Mouse (Mus musculus) liver, embryonic 13.5 days (tissue): ENCODE data around the gene Gm17268. TPM values are rescaled to one million over a fixed set of nuclear protein-coding genes. Genes with fewer than 3 reads are reported as not detected.

Experiments
- ATAC-seq: fragments of 200-750 bp; cut with Nextera tagmentation; 2 replicates; pipeline ENCODE4 v1.8.0; 2017; ENCODE audit warnings: low read depth, mild to moderate bottlenecking, moderate number of reproducible peaks, moderate library complexity
- DNase-seq: peaks from one replicate; pipeline ENCODE4 v3.0.0; 2022
- H3K27ac ChIP-seq: fragments of 300-500 bp; sonication (generic); 2 replicates; pipeline ENCODE4 v1.5.1; 2015; ENCODE audit warnings: moderate library complexity, mild to moderate bottlenecking, inconsistent platforms
- H3K27me3 ChIP-seq: fragments of 300-500 bp; sonication (generic); 2 replicates; pipeline ENCODE4 v1.6.1; 2015; ENCODE audit warnings: mild to moderate bottlenecking, inconsistent platforms
- H3K36me3 ChIP-seq: fragments of 300-500 bp; sonication (generic); 2 replicates; pipeline ENCODE4 v1.6.1; 2015; ENCODE audit warnings: mild to moderate bottlenecking, inconsistent platforms
- H3K4me1 ChIP-seq: fragments of 300-500 bp; sonication (generic); replicated peaks from 2 replicates; pipeline ENCODE4 v1.6.1; 2015; ENCODE audit warnings: inconsistent platforms
- H3K4me2 ChIP-seq: fragments of 300-500 bp; sonication (generic); 2 replicates; pipeline ENCODE4 v1.6.1; 2015; ENCODE audit warnings: inconsistent platforms, mild to moderate bottlenecking, moderate library complexity
- H3K4me3 ChIP-seq: fragments of 300-500 bp; sonication (generic); replicated peaks from 2 replicates; pipeline ENCODE4 v1.5.1; 2015; ENCODE audit warnings: mild to moderate bottlenecking, inconsistent platforms
- H3K9ac ChIP-seq: fragments of 300-500 bp; sonication (generic); 2 replicates; pipeline ENCODE4 v1.6.1; 2015; ENCODE audit warnings: mild to moderate bottlenecking, inconsistent platforms
- H3K9me3 ChIP-seq: fragments of 300-500 bp; sonication (generic); replicated peaks from 2 replicates; pipeline ENCODE4 v1.6.1; 2016; ENCODE audit warnings: inconsistent platforms
- WGBS: fragments of 180-500 bp; shearing (Covaris S2); methylation state at CpG from one replicate; pipeline ENCODE4 v1.1.7; 2015; ENCODE audit not compliant: insufficient replicate concordance; 5-methylcytosine and 5-hydroxymethylcytosine counted together
- polyA plus RNA-seq: library from polyadenylated mRNA; unstranded; fragments of >200 nt; fragmentation: Nextera tagmentation; extraction: Ambion mirVana; gene quantifications from 2 replicates; pipeline ENCODE4 v1.2.1, GENCODE M21; 2015

Gm17268 gene
- not detected in 2 replicates for polyA plus RNA-seq

DNA sequence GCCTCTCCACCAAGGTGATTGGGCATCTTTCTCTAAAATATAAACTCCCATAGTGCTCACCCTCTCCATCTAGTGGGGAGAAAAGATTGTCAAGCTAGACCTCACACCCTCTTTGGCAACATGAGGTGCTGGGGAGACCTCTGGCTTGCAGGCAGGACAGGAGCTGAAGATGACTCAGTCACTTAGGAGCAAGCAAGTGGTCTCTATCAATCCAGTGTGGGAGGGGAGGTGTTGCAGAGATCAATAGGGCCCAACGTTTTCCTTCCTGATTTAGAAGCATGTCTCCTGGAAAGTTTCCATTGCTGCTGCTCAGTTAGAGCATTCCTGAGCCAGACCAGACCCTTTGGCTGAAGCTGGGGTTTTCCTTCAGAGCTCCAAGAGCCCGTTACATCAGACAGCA lies at the start of gene Gm17268:
Gm17268 (minus strand) TSS at position 28 of the 400 bp plus-strand sequence.
- 19% methylated on average over 2 of the region's 2 CpGs for WGBS
- no peak for DNase-seq
- no peak within 1 kb of the TSS for H3K4me3 ChIP-seq

DNA sequence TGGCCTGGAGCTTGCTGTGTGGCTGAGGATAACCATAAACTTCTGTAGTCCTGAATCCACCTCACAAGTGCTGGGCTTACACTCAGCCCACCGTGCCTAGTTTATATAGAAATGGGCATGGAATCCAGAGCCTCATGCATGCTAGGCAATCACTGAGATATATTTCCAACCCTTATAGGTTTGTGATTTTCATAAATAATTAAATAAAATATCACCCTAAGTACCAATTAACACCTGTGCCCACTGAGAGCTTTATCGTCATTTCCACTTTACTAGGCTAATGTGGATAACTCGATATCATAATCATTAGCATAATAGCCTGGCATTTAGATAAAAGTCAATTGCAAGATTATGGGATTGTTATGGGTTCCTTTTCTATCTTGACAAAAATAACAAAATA lies 46.0 kb upstream of the Gm17268 start:
- no peaks in the 10 kb centered on the region for H3K9me3 ChIP-seq
- ATAC-seq (no peak), DNase-seq (no peak)
- 72% methylated on average over 3 of the region's 3 CpGs for WGBS
- no peaks in the 10 kb centered on the region for H3K27me3 ChIP-seq
- H3K4me3 ChIP-seq, result no peak overlapping the region
- no peak overlapping the region for H3K9ac ChIP-seq
- no peak overlapping the region for H3K27ac ChIP-seq
- no peak overlapping the region for H3K4me2 ChIP-seq
- H3K36me3 ChIP-seq, result no peaks in the 10 kb centered on the region
- no peaks in the 10 kb centered on the region for H3K4me1 ChIP-seq

More for the DNA sequence above, at the start of gene Gm17268:
- H3K9ac ChIP-seq, result no peak within 1 kb of the TSS
- ATAC-seq, result no peak
- no peaks in the 10 kb centered on the region for H3K36me3 ChIP-seq
- no peaks in the 10 kb centered on the region for H3K9me3 ChIP-seq
- H3K27ac ChIP-seq, result no peak within 1 kb of the TSS
- no peaks in the 10 kb centered on the region for H3K4me1 ChIP-seq
- H3K4me2 ChIP-seq, result no peak within 1 kb of the TSS
- no peaks in the 10 kb centered on the region for H3K27me3 ChIP-seq

DNA sequence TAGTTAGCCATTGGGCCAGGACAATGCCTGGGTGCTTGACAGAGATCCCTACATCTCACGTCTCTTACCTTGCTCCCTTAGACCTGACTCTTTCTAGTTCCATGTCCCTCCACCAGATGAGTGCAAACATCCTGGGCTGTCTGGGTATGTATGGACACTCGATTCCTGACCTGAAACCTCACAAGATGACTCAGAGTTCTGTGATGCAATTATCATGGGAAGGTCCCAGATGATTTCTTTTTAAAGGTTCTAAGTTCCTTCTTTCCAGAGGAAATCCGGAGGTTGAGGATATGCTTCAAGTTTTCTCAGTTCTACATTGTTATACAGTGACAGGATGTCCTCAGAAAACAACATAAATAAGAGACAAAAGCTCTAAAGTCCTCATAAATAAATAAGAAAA lies 42.5 kb upstream of the Gm17268 start:
- H3K4me2 ChIP-seq, result no peak overlapping the region
- no peak overlapping the region for H3K27ac ChIP-seq
- no peak for ATAC-seq
- 32% methylated on average over 3 of the region's 3 CpGs for WGBS
- no peaks in the 10 kb centered on the region for H3K36me3 ChIP-seq
- H3K27me3 ChIP-seq, result no peaks in the 10 kb centered on the region
- no peaks in the 10 kb centered on the region for H3K4me1 ChIP-seq
- no peak for DNase-seq
- no peaks in the 10 kb centered on the region for H3K9me3 ChIP-seq
- no peak overlapping the region for H3K4me3 ChIP-seq
- no peak overlapping the region for H3K9ac ChIP-seq

DNA sequence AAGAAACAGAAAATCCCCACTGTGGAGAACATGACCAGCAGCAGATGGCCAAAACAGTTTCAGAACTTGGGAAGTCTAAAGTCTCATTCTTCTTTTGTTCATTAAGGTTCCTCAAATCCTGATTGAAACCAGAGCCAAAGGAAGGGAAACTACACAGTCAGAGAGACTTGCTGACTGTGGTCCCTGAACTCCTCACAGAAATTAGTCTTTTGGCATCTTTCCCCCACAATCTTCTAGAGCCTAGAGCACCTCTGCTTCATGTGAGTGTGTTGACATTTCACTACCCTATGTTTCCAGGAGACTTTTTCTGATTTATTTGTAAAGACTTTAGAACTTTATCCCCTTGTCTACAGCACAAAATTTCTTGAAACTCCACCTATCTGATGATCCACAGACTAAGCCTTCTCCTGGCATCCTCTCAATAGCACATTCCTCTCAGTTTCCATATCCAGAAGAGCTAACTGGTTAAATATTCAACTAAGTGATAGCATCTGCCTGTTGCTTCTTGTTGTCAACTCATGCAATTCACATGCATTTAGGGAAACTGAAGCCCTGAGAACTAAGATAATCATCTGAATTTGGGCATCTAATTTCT lies 39.9 kb upstream of the Gm17268 start:
- Histone ChIP-seq H3K4me3 (no peak overlapping the region), H3K27ac (no peak overlapping the region), H3K4me2 (no peak overlapping the region), H3K9me3 (no peaks in the 10 kb centered on the region), H3K27me3 (no peaks in the 10 kb centered on the region), H3K9ac (no peak overlapping the region), H3K4me1 (no peaks in the 10 kb centered on the region), H3K36me3 (no peaks in the 10 kb centered on the region)
- DNase-seq, result no peak
- no peak for ATAC-seq

DNA sequence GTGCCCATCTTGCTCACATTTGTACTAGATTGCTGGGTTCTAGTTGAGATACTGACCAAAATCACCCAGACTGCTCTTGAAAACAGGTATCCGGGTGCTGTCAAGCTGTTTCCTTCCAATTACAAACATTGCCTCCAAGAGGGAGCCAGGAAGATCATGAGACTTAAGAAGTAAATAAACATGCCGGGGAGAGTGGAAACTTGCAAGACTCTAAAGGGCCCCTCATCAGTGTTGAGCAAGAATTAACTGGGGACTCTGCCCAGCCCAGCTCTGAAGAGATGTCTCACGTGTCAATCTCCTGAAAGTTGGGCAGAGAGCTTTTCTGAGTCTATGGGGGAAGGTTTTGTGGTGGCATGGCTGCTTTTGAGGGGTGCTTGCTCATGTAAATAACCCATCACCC lies 38.7 kb upstream of the Gm17268 start:
- Histone ChIP-seq H3K27me3 (no peaks in the 10 kb centered on the region), H3K27ac (no peak overlapping the region), H3K4me3 (no peak overlapping the region), H3K4me1 (no peaks in the 10 kb centered on the region), H3K9me3 (no peaks in the 10 kb centered on the region), H3K9ac (no peak overlapping the region), H3K4me2 (no peak overlapping the region), H3K36me3 (no peaks in the 10 kb centered on the region)
- no peak for ATAC-seq
- no peak for DNase-seq
- 41% methylated on average over 3 of the region's 3 CpGs for WGBS

DNA sequence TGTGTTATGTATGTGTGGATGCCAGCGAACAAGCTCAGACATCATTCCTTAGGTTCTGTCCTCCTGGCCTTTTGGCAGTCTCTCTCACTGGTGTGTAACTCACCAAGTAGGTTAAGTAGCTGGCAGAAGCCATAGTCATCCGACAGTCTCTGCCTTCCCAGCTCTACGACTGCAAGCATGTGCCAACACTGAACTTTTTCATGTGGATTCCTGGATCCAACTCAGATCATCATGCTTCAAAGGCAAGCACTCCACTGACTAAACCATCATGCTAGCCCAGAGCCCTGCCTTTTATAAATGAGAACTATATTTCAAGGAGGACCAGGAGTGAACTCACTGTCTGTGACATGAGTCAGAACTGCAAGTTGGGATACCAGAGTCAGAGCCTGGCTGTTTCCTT lies 35.3 kb upstream of the Gm17268 start:
- ATAC-seq (no peak), DNase-seq (no peak)
- Histone ChIP-seq H3K9me3 (no peaks in the 10 kb centered on the region), H3K27ac (no peak overlapping the region), H3K4me2 (no peak overlapping the region), H3K4me3 (no peak overlapping the region), H3K36me3 (no peaks in the 10 kb centered on the region), H3K27me3 (no peaks in the 10 kb centered on the region), H3K9ac (no peak overlapping the region), H3K4me1 (no peaks in the 10 kb centered on the region)
- WGBS, result 63% methylated on average over 3 of the region's 3 CpGs

DNA sequence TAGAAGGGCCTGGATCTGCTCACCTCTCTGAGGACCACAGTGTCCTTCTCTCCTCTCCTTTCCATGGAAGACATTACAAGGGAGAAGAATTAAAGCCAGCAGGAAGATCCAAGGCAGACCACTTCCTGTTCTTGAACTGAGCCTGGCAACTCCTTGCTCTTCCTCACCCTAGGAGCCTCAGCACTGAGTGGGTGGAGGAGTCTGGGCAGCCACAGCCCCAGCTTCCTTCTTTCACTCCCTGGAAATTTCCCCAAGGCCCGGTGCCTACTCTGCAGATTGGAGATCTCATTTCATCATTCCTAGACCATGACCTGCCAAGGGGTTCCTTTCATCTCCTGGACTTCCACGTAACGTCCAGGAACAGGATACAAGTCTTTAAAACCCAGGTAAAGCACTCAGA lies 34.6 kb upstream of the Gm17268 start:
- WGBS, result 48% methylated on average over 3 of the region's 3 CpGs
- DNase-seq (no peak), ATAC-seq (no peak)
- no peak overlapping the region for H3K4me2 ChIP-seq
- no peak overlapping the region for H3K27ac ChIP-seq
- no peaks in the 10 kb centered on the region for H3K4me1 ChIP-seq
- no peaks in the 10 kb centered on the region for H3K27me3 ChIP-seq
- no peak overlapping the region for H3K9ac ChIP-seq
- no peaks in the 10 kb centered on the region for H3K9me3 ChIP-seq
- no peaks in the 10 kb centered on the region for H3K36me3 ChIP-seq
- no peak overlapping the region for H3K4me3 ChIP-seq

DNA sequence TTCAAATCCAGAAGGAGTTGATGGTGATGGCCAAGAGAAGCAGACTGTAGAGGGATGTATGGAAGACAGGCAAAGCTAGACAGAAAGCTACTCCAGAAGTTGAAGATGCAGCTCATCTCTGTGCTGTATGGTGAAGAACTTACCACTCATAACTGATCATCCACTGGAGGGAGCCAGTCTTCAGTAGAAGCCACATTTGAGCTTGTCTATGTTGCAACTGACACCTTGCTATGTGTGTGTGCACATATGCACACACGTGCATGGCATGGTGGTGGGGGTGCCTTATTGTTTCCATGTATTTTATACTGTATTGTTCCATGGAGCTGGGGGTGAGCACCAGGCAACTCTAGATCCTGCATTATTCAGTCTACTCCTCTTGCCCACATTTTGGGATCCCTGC lies 34.0 kb upstream of the Gm17268 start:
- DNase-seq (no peak), ATAC-seq (no peak)
- Histone ChIP-seq H3K36me3 (no peaks in the 10 kb centered on the region), H3K27me3 (no peaks in the 10 kb centered on the region), H3K4me1 (no peaks in the 10 kb centered on the region), H3K4me2 (no peak overlapping the region), H3K9me3 (no peaks in the 10 kb centered on the region), H3K27ac (no peak overlapping the region), H3K4me3 (no peak overlapping the region), H3K9ac (no peak overlapping the region)
- WGBS, result 50% methylated on average over 1 of the region's 1 CpGs

DNA sequence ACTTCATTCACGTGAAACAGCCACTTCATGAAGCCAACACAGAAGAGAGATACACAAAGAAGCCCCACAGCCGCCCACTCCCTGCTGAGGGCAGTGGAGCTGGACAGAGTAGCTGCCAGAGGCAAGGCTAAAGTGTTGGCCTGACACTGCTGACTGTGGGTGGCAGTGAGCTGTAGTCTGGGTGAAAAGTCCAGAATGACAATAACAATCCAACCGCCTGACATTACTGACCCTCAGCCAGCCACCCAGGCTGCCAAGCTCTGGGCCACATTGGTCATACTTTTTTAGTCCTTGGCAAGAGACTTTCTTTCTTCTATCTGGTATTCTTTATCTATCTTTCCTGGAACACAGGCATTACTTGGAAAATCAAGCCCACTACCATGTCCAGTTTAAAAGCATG lies 32.7 kb upstream of the Gm17268 start:
- 48% methylated on average over 3 of the region's 3 CpGs for WGBS
- no peaks in the 10 kb centered on the region for H3K36me3 ChIP-seq
- no peak overlapping the region for H3K4me3 ChIP-seq
- H3K27me3 ChIP-seq, result no peaks in the 10 kb centered on the region
- H3K9ac ChIP-seq, result no peak overlapping the region
- no peaks in the 10 kb centered on the region for H3K4me1 ChIP-seq
- H3K9me3 ChIP-seq, result no peaks in the 10 kb centered on the region
- H3K4me2 ChIP-seq, result no peak overlapping the region
- H3K27ac ChIP-seq, result no peak overlapping the region
- ATAC-seq (no peak), DNase-seq (no peak)

DNA sequence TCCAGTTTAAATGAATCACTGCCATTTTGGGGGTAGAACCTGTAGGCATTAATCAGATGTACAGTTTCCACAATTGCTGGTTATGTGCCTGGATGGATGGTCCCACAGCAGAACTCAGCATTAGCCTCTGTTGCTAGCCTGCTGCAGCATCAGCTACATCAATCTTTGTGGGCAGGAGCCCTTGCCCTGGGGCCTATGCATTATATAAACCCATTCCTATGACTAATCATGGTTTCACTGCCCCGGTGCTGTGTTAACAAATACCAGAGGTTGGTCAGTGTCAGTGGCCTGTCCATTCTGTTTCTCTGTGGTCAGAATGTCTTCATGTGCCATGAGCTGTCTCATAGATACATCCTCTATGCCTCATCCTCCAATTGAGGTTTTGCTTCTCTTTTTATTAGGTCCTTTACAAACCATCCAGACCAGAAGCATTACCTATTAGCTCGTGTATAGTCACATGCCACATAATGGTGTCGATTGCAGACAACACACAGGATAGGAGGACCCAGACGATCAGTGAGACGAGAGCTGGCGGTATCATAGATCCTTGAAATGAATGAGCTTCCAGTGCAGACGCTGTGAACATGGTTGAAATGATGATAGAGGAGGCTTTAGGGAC lies 28.7 kb upstream of the Gm17268 start:
- DNase-seq (no peak), ATAC-seq (no peak)
- Histone ChIP-seq H3K4me1 (no peaks in the 10 kb centered on the region), H3K9ac (no peak overlapping the region), H3K36me3 (no peaks in the 10 kb centered on the region), H3K27ac (no peak overlapping the region), H3K27me3 (no peaks in the 10 kb centered on the region), H3K4me3 (no peak overlapping the region), H3K9me3 (no peaks in the 10 kb centered on the region), H3K4me2 (no peak overlapping the region)
- 67% methylated on average over 7 of the region's 7 CpGs for WGBS

DNA sequence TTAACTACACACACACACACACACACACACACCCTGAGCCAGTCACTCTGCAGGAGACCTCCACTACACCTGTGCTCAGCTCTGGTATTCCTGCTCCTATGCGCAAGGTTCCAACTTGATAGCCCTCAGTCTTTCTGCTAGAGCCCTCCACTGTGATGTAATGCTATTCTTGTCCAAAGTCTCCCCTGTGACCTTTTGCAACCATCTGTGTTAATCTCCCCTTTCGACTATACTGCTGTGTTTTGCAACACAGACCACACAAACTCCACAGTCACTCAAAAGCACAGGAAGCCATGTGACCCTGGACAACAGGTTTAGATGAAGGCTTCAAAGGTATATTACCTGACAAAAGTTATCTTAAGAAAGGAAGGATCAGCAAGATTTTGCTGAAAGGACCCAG lies 25.1 kb upstream of the Gm17268 start:
- H3K27ac ChIP-seq, result no peak overlapping the region
- no peaks in the 10 kb centered on the region for H3K4me1 ChIP-seq
- no peak overlapping the region for H3K9ac ChIP-seq
- no peaks in the 10 kb centered on the region for H3K27me3 ChIP-seq
- H3K4me2 ChIP-seq, result no peak overlapping the region
- DNase-seq (no peak), ATAC-seq (no peak)
- no peak overlapping the region for H3K4me3 ChIP-seq
- no peaks in the 10 kb centered on the region for H3K36me3 ChIP-seq
- 52% methylated on average over 2 of the region's 2 CpGs for WGBS
- no peaks in the 10 kb centered on the region for H3K9me3 ChIP-seq

DNA sequence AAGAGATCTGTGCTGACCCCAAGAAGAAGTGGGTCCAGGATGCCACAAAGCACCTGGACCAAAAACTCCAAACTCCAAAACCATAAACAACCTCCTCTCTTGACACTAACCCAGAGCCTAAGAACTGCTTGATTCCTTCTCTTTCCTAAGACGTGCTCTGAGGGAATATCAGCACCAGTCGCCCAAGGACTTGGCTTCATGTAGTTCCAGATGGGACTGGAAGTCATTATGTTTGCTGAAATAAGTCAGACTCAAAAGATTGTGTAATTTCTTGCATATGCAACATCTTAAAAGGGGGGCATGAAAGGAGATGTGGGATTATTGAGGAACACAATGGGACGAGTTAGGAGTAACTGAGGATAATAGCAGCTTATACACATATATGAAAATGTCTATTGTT lies 23.9 kb upstream of the Gm17268 start:
- H3K4me3 ChIP-seq, result no peak overlapping the region
- H3K9me3 ChIP-seq, result no peaks in the 10 kb centered on the region
- H3K27ac ChIP-seq, result no peak overlapping the region
- ATAC-seq (no peak), DNase-seq (no peak)
- H3K4me1 ChIP-seq, result no peaks in the 10 kb centered on the region
- 53% methylated on average over 3 of the region's 3 CpGs for WGBS
- H3K4me2 ChIP-seq, result no peak overlapping the region
- H3K9ac ChIP-seq, result no peak overlapping the region
- H3K36me3 ChIP-seq, result no peaks in the 10 kb centered on the region
- H3K27me3 ChIP-seq, result no peaks in the 10 kb centered on the region
